Mouse (Mus musculus) olfactory bulb, adult 2 months (tissue): ENCODE measurements at regions not wholly inside any gene's neighbourhood (a gene's known extent, or its start where the extent isn't known, plus 50 kb on each side); places are given as distances from the start of the nearest gene placed in this dataset.

Experiments
- H3K27ac ChIP-seq: fragments of 200-500 bp; 2 replicates; pipeline ENCODE4 v1.5.1; 2012; ENCODE audit warnings: low read depth, low read length; ENCODE audit not compliant: insufficient read depth
- H3K4me1 ChIP-seq: fragments of 200-500 bp; 2 replicates; pipeline ENCODE4 v1.6.1; 2012; ENCODE audit warnings: low read length; ENCODE audit not compliant: control insufficient read depth, insufficient read depth
- H3K4me3 ChIP-seq: fragments of 200-500 bp; 2 replicates; pipeline ENCODE4 v1.5.1; 2012; ENCODE audit warnings: mild to moderate bottlenecking, low read depth, low read length, moderate library complexity; ENCODE audit not compliant: insufficient read depth
- CTCF ChIP-seq: fragments of 200-500 bp; IDR thresholded peaks from 2 replicates; pipeline ENCODE4 v1.5.1; 2012; ENCODE audit warnings: low read depth, mild to moderate bottlenecking, low read length, moderate library complexity; ENCODE audit not compliant: insufficient read depth
- POLR2A ChIP-seq: fragments of 200-500 bp; IDR thresholded peaks from 2 replicates; pipeline ENCODE4 v1.6.1; 2012; ENCODE audit warnings: mild to moderate bottlenecking, low read depth, low read length, moderate library complexity; ENCODE audit not compliant: insufficient read depth
- WGBS: fragments of 180-500 bp; shearing (Covaris S2); methylation state at CpG from one replicate; pipeline ENCODE4 v1.1.7; 2018; 5-methylcytosine and 5-hydroxymethylcytosine counted together

- Histone ChIP-seq H3K4me3 (no peak overlapping the region), H3K27ac (no peak overlapping the region), H3K4me1 (no peaks in the 10 kb centered on the region)
- TF ChIP-seq POLR2A (no peak), CTCF (no peak)
- 43% methylated on average over 6 of the region's 6 CpGs for WGBS
These were observed 207.7 kb downstream of the Sec23a start for GRCm38 (mm10) chr12:58804068-58804467.

DNA sequence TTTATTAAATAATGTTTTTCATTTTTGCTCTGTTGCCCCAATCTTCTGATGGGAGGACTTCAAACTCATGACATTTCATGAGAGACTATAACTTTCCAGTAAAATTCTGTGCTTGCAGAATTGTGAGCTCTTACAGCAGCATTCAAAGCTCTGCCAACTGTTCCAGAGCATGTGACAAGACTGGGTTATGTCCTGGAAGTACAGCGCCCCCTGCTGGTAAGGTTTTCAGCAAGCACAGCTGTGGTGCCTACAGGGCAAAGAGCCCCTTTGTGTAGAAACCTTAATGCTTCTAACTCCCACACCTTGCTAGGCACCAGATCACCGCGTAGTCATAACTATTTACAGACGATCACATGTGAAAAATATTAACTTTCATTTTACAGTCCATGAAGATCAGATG is 209.4 kb downstream of the Sec23a start:
- H3K4me1 ChIP-seq, result no peaks in the 10 kb centered on the region
- peak; percentile 41; the same call in 1 of the 2 replicates for TF ChIP-seq CTCF
- TF ChIP-seq POLR2A, result no peak
- WGBS, result 41% methylated on average over 4 of the region's 4 CpGs
- H3K4me3 ChIP-seq, result no peak overlapping the region
- no peak overlapping the region for H3K27ac ChIP-seq
